Mouse (Mus musculus): Measurements from ENCODE around the gene Fxyd2. TPM values are rescaled to one million over a fixed set of nuclear protein-coding genes. Genes with fewer than 3 reads are reported as not detected.
A peak's percentile ranks its signal among the peaks of the same experiment; 100 is the strongest.

Gene Fxyd2
- total RNA-seq, 2 experiments from 2014 or later: 8.0 to 8.2 TPM

DNA sequence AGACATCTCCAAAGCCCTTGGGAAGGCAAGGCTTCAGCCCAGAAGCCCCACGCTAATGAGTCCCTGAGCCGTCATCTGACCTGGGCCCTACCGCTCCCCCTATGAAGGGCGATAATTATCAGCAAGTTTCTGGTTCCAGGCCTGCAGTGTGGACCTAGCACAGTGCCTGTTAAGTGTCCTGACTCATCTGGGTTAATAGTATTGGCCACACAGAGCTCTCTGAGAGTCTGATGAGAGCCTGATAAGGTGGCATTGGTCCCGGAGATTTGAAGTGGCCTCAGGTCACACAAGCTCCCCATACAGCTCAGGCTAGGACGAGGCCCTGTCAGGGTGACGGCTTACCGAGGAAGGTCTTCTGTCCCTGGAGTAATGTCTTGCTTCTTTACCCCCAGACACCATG is 9.9 kb upstream of the Fxyd2 start:
- no peak for DNase-seq (ENCODE audit: low spot score in 2 of 2)

DNA sequence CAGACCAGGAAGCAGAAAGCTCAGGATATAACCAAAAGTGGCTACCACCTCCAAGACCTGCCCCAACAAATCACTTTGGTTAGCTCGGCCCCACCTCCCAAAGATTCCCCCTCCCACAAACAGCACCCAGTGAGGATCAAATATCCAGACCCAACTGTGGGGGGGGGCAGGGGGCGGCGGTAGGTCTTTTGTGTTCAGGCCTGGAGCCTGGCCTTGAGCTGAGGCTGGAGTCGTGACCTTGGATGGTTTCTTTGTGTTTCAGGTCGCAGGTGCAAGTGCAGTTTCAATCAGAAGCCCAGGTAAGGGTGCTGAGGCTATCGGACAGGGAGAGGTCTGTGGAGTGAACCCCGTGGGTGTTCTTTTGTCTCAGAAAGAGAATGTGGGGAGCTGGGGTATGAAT is 8.2 kb upstream of the Fxyd2 start:
- DNase-seq (ENCODE audit: low spot score in 2 of 2): no peak

DNA sequence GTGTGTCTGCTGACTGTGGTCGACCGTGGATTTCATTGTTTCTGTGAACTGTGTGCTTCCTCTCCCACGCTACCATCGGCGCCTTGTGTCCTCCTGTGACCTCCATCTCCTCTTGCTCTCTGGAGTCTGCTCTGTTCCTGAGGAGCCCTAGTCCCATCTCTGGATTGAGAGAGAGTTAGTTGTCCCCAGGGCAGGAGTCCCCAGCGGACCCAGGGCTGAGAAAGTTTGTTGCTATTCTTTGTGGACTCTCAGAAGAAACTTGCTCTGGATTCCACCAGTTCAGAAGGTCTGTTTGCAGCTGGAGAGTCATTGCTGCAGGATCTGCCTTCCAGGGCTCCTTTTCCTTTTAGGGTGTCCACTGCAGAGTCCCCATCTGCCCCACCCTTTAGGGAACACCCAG is 4.3 kb upstream of the Fxyd2 start:
- DNase-seq (ENCODE audit: low spot score in 2 of 2): no peak

DNA sequence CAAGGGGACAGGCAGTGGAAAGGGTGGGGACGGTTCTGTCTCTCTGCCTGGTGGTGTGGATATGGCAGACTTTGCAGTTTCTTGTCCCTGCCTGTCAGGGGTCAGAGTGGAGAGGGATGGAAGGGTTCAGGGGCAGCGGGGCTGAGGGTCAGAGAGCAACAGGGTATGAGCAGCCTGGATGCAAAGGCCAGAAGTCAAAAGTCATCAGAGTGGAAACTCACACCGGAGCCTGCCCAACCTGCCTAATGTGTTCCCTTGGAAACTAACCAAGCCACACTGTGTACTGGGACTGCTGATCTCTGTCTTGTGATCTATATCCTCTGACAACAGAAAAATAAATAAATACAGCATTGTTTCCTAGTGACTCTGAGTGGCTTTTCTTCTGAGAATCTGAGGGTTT is 3.7 kb upstream of the Fxyd2 start:
- no peak for DNase-seq (ENCODE audit: low spot score in 2 of 2)

DNA sequence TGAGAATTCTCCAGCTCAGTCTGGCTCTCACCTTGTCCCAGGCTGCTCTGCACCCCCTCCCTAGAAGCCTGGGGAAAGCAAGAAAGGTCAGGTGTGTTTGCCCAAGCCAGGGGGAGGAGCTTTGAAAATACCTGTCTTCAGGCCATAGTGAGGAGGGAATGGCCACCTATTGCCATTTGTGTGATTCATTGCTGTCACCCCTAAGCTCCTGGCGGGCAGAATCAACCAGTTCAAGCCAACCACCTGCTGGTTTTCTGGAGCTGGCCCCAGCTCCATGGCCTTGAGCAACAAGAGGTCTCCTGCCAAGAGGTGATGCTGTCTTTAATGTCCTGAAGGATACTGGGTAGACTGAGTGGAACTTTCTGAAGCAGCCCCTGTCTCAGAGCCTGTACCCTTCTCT is 1.1 kb upstream of the Fxyd2 start:
- DNase-seq (ENCODE audit: low spot score in 2 of 2): no peak

DNA sequence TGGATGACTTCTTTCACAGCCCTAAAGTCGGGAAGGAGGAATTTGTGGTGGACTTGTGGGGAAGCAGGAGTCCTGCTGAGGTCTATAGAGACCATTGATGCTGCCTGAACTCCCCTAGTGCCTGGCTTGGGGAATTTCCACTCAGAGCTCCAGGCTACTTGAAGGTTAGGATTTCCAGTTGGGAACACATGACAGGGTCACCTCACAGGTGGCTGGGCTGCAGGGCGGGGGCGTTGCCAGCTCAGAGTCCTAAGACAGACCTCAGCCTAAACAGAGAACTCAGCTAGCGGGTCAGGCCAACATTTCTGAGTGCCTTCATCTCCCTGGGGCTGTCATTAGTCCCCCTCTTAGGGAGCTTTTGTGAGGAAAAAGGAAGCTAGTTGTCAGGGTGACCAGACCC is 2.4 kb downstream of the Fxyd2 start:
- no peak for DNase-seq (ENCODE audit: low spot score in 2 of 2)

DNA sequence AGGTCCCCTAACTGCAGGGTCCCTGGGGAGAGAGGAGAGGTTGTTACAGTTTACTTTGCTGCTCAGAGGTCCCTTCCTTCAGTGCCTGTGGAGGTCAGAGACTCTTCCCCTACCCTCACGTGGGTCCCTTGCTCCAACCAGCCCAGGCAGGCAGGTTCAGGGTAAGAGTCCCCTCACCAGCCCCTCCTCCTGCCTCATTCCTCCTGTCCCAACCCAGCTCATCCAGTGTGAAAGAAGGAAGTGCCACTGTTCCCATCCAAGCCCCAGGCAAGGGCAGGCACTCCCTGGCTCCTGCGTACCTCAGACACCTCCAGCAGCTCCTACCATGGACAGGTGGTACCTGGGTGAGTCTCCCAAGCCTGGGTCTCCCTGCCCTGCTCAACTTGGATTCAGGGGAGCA is 3.5 kb downstream of the Fxyd2 start:
- DNase-seq (ENCODE audit: low spot score in 2 of 2): no peak

DNA sequence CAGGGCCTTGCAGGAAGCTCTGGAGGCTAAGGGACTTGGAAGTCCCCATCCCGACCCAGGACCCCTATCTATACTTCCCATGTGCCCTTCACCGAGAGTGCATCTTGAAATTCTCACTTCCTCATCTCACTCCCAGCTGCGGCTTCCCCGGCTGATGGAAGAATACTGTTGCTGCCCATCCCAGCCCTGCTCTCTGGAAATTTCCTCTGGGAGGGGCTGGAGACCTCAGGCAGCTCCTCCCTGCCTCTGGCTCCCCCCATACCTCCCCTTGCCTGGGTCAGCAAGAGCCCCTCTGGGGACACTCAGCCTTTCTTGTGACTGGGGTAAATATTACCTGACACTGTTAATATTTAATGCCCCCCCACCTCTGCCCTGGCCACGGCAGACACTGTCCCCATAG is 6.2 kb downstream of the Fxyd2 start:
- DNase-seq (ENCODE audit: low spot score in 2 of 2): no peak

DNA sequence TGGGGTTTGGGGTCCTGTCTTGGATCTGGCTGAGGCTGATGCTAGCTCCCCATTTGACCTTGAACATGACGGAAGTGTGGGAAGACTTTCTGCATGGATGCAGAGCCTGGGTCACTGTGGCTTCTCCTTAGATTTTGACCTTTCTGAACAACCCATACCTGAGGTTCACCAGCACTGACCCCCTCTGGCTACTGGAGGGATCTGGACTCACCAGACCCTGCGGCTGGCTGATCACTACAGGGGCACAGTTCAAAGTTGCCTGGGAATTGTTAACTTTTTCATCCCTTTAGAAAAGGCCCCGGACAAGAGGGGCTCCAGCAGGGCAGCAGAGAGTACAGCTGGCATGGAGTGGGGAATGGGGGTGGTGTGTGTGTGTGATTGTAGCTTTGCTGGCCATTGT is 7.3 kb downstream of the Fxyd2 start:
- DNase-seq (ENCODE audit: low spot score in 2 of 2): no peak

DNA sequence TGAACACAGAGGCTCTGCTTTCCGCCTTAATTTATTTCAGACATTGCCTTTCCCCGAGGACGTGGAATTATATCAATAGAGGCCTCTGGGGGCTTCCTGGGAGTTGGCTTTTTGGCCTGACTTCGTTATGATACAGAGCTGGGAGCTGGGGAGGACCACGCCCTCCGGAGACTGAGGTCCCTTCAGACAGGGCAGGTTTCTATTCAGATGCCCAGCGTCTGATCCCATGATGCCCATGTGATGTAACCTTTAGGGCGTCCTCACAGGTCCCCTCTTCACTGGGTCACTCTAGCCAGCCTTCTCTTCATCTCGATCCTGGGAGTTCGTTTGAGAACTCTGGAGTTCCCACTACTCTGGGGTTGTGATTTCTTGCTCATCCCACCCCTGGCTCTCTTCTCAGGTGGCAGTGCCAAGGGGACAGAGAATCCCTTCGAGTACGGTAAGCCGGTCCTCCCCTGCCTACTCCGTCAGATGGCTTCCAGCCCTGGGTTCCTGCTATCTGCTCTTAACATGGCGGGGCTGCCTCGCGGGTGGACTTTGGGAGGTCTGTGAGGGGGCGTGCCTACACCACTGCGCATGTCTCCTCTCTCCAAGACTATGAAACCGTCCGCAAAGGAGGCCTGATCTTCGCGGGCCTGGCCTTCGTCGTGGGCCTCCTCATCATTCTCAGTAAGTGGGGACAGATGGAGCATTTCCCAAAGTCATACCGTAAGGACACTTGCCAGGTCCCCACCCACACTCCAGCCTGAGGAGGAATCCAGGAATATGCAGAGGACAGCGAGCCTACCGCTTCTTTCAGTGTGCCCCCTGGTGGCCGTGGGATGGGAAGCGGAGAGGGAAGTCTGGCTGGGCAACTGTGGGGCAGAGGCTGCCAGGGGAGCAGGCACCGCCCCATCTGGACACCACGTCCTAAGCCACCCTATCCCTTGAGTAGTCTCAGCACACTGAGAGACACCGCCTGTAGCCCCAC is 8.5 kb downstream of the Fxyd2 start:
- DNase-seq (ENCODE audit: low spot score in 2 of 2): peak; percentile 89

DNA sequence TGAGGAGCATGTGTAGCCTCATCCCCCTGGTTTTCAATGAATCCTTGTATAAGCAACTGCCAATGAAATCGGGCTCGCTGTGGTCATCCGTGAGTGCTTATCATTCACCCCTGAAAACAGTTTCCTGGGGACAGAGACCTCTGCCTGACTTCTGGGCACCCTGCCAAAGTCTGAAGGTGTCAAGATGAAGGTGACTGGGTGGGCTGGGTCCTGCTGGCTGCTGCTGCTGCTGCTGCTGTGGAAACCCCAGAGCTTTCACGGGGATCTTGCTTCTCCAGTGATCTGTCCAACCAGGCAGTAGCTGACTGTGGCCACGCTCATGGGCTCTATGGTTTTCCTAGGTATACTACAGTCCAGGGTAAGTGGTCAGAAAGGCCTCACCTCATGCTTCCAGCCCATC is 10.7 kb downstream of the Fxyd2 start:
- DNase-seq (ENCODE audit: low spot score in 2 of 2): no peak

DNA sequence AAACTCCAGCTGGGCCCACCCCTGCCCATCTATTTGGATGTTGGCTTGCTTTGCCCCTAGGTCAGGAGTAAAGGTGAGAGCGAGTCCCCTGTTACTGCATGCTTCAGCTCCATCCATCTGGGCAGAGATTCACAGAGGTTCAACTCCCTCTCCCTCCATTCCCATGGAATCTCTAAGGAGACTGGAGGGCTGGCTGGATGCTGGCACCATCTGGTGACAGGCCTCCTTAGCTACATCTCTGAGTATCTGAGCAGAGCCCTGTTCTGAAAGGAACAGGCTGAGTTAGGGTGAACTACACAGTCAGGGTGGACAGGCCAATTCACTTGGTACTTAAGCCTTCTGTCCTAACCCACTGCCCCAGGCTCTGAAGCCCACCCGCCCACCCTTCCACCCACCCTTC is 11.1 kb downstream of the Fxyd2 start:
- DNase-seq (ENCODE audit: low spot score in 2 of 2): no peak

DNA sequence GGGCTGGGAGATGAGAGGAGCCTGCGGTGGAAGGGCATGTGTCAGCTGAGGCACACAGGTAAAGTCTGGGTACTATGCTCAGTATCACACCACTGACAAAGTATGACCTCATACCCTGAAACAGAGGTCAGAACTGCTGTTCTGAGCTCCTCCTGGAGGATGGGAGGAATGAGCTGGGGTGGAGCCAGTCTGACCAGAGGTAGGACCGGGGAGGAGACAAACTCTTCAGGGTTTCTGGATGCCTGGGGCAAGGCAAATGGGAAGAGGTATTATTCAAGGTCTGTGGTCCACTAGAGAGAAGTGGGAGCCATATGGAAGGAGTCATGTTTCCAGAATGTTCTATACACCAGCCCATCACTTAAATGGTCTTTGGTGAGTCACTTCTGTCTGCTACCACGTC is 11.6 kb downstream of the Fxyd2 start:
- DNase-seq (ENCODE audit: low spot score in 2 of 2): no peak

DNA sequence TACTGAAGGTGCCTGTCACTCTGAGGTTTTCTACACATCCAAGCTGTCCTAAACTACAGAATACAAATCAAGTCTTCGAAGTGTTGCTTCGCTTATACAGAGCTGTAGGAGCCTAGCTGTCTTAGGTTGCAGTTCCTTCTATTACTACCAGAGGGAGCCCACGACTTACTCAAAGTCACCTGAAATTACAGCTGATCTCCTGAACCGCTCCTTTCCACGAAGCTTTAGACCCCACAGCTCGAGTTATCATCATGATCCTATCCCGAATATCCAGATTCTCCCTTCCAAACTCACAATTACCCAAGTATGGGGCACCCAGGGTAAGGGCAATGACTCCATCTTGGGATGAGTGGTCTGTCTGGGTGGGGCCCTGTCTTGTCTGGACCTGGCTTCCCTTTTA is 12.3 kb downstream of the Fxyd2 start:
- DNase-seq (ENCODE audit: low spot score in 2 of 2): peak; percentile 31 to 40

DNA sequence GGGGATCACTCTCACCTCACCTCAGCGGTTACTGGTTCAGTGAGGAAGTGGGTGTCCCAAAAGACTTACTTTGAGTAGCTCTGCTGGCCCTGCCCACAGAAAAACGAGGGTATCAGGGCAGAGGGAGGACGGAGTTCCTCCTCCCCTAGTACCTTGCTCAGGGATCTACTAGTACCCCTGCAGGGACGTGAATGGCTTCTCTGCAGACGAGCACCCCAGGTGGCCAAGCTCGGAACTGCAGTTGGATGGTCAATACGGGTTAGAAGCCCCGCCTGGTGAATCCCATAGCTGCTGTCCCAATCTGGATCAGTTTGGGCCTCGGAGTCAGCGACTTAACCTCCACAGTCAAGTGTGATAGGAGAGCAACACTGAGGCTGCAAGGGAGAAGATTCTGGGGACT is 12.8 kb downstream of the Fxyd2 start:
- DNase-seq (ENCODE audit: low spot score in 2 of 2): peak; percentile 89 to 95

DNA sequence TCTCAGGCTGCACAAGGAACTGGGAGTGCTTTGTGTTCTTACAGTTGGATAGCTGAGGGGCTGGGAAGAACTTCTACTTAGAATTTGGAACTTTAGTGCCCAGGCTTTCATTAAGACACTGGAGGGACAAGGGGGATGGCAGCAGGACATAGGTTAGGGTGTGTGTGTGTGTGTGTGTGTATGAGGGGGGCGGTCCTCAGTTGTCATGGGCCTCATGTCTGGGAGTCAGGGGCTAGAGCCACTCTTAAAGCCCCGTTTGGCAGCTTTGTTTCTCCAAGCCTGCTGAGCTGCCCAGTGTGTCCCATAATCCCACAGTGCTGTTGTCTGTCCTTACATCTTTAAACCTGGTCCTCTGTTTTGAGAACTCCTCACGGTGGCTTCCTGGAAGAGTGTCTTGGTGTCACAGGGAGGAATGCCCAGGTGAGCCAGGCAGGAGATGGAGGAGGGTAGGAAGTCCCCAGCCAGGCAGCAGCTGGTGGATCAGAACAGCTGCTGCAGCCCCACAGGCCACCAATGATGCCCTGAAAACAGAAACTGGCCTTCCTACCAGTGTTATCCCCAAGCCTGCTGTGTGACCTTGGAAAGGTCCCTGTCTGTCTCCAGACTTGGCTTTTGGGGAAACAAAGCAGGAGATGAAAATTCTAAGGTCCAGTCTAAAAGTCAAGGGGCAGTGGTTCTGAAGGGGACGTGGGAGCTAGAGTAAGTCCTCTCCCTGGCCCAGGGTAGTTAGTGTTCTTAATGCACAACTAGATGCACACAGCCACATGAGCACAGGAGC is 13.4 kb downstream of the Fxyd2 start:
- no peak for DNase-seq (ENCODE audit: low spot score in 2 of 2)

DNA sequence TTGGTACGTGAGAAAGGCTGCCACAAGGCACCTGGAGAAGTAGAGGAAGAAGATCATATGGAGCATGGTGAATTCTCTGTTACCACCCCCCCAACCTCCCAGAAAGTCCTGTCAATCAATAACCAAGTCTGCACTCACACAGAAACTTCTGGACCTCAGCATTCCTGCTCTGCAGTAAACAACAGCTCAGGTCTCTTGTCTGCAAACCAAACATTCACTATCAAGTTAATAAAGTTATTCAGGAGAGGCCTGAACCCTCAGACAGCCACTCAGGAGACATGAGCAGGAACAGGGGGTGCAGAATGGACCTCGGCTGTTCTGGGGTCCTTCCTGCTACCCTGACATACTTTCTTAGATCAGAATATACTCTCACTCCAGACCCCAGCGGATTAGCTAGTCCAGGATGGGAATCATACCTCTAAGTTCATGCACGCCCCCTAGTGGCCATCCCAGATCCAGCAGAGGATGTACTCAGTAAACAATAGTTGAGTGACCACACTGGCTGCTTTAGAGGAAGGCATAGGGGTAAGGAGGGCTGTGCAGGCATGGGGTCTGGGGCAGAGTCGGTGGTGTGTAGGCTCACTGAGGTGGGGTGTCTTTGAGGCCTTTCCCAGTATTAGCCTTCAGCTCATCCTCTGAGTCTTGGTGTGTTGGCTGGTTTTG is 14.1 kb downstream of the Fxyd2 start:
- DNase-seq (ENCODE audit: low spot score in 2 of 2): peak in 1 of 2 experiments; percentile 41

DNA sequence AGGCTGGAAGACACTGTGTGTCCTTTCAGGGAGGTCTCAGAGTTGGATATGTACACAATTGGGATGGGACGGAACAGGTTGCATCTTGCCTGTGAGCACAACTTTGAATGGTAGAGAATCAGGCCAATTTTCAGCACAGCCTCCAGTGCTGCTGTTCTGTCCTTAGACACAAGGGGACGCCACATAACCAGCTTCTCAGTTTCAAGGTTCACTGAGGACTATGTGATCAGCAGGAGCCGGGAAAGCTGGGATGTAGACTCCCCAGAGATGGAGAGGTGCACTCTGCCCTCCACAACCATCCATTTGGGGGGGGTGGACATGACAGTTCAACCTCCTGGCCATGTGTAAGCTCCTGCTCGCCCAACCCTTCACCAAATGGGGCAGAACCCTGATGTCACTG is 16.4 kb downstream of the Fxyd2 start:
- peak; percentile 82 to 89 for DNase-seq (ENCODE audit: low spot score in 2 of 2)

DNA sequence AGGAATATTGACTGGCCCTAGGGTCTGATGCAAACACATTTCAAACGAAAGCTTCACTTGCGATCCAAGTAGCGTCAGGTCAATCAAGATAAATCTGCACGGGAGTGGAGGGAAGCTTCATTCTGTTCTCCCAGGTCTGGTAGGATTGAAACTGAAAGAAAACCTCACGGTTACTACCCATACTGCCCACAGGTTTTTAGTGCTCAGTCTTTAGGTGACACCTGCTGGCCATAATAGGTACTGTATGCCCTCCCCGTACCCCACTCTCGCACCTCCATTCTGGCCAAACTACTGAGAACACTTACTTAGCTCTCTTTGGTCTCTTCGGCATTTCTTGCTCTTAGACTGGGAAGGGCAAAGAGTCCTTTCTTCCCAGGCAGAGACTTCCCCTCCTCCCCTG is 17.8 kb downstream of the Fxyd2 start:
- peak; percentile 54 to 63 for DNase-seq (ENCODE audit: low spot score in 2 of 2)

DNA sequence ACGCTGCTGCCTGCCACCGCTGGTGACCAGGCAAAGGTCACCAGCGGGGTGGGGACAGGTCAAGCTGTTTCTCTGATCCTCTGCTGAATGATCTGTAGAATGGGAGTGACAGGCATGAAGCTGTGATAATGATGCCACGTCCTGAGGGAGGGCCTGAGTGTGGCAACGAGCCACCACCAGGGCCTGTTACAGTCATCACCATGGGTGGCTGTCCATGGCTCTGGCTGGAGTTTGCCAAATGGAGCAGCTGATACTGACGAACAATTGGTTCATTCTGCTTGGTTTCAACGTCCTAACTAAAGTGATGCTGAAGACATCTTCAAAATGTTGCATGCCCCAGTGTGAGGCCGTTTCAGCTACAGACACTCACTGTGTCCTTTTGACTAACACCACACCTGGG is 18.8 kb downstream of the Fxyd2 start:
- peak in 1 of 2 experiments; percentile 25 for DNase-seq (ENCODE audit: low spot score in 2 of 2)

DNA sequence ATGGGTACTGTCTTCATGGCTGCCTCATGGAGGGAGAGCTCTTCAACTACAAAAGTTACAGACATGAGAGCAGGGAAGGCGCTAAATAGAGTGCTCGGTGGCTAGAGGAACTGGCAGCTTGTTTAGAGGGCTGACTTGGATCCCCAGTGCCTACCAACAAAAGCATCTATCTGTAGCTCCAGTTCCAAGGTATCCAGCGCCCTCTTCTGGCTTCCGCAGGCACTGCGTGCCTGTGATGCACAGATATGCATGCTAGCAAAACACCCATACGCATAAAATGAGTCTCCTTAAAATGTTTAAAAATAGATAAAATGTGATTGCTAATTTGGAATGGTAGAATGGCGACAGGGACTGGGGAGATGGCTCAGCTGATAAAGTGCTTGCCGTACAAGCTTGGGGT is 21.7 kb downstream of the Fxyd2 start:
- DNase-seq (ENCODE audit: low spot score in 2 of 2): no peak

DNA sequence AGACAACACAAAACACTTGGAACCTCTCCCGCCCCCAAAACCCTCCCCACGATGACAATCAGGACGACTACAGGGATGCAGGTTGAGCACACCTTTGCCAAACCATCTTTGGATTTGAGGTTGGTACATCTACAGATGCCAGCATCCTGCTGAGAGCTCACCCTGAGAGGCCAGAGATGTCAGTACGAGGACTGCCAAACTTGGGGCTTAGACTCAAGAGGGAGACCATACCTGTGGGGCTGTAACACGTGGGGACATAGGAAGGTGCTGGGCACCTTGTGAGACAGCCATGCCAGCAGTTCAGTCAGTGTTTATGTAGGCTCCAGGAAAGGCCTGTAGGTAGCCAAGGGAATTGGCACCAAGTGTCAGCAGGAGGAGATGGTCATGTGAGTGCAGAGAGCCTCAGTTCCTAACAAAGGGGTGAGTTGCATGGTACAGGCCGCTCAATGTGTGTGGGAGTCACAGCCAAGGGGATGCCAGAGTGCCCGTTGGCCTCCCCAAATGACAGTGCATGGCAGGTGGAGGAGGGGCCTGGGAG is 23.4 kb downstream of the Fxyd2 start:
- no peak for DNase-seq (ENCODE audit: low spot score in 2 of 2)

Data from left cerebral cortex, adult 18-20 months (tissue).